Mouse (Mus musculus) lung, postnatal 0 days (tissue): ENCODE measurements around the gene Fbrsl1.

Experiments used
- CTCF ChIP-seq: IDR thresholded peaks from 2 replicates; pipeline ENCODE4 v1.5.1; 2016; ENCODE audit warnings: antibody characterized with exemption, mild to moderate bottlenecking
- EP300 ChIP-seq: IDR thresholded peaks from 2 replicates; pipeline ENCODE4 v1.6.1; 2016; ENCODE audit warnings: antibody characterized with exemption, mild to moderate bottlenecking, control low read depth

GRCm38 (mm10) chr5:110462646-110463045, 14.3 kb upstream of the Fbrsl1 start:
- TF ChIP-seq EP300 (no peak), CTCF (no peak)
